Mouse (Mus musculus): ENCODE data around the gene Gm11938.
"Not testable (repeated sequence)": the region's sequence is repeated elsewhere in the genome, so short reads cannot be mapped to it uniquely, and the experiment has no call there.

The Gm11938 gene

DNA sequence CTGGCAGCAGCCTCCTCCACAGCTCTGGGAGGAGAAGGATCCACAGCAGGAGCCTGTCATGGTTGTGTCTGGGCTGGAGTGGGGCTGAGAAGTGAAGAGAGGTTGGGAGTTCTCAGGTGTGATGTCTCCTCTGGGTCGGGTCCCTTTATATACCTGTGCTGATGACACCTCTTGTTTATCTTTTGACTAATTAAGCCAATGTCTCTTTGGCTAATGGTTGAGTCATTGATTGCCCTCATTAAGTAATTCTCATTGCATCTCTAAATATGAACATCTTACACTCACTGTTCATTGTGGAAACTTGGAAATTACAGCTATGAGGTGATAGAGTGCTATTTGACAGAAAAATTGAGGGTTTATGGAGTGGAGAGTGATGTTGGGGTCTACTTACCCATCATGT lies at the start of gene Gm11938:
Gm11938 (minus strand) TSS at position 101 of the 400 bp plus-strand sequence.
- not testable (repeated sequence) for DNase-seq (ENCODE audit: low spot score)

DNA sequence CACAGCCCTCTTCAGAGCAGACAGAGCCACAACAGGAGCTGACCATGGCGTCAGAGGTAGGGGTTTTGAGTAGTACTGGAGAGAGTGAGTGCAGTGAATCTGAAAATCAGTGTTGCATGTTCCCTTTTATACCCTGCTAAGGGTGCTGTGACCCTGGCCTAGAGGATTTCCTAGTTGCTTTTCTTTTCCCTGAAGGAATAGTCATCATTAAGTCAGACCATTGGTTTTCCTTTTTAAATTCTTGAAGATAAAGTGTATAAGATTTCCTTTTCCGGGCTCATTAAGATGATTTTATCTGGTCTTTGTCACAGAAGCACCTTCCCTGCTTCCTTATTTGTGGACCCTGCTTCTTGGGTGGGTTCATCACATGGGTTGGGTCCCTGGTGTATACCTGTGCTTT lies 47.0 kb upstream of the Gm11938 start, which contains the start of gene Gm11555:
Gm11555 (minus strand) TSS at position 101 of the 400 bp plus-strand sequence.
- no peak for DNase-seq (ENCODE audit: low spot score)

DNA sequence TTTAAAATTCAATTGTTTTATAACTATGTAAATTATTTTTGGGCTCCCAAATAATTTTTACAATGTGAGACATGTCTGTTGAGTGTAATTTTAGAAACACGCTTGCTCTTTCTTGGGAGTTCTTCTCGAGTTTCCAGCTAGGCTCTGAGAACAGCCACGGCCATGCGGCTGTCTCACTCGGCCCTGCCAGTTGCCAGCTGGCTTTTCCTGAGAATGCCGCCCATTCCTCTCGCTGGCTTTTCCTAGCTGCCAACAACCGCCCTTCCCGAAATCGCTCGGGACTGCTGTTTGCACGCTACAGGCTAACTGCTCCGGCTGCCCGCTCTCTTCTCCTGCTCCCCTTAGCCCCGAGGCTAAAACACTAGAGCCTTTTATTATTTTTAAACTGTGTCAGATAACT lies 43.3 kb upstream of the Gm11938 start:
- DNase-seq (ENCODE audit: low spot score) = no peak

DNA sequence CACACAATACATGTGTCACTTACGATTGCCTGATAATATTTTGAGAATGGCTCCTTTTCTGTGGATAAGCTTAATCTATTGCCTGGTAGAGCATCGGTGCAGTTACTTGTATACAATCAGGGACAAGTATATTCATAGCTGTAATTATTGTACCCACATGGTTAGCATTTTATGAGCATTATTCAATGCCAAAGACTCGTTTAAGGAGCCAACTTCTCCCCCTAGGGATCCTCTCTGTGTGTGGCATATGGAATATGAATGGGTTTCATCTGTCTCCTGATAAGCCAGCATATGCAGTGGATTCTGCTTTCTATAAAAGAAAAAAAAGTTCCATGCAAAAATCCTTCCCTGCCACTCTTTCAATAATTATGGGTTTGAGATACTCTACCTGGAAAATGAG lies 41.2 kb upstream of the Gm11938 start:
- no peak for DNase-seq (ENCODE audit: low spot score)

DNA sequence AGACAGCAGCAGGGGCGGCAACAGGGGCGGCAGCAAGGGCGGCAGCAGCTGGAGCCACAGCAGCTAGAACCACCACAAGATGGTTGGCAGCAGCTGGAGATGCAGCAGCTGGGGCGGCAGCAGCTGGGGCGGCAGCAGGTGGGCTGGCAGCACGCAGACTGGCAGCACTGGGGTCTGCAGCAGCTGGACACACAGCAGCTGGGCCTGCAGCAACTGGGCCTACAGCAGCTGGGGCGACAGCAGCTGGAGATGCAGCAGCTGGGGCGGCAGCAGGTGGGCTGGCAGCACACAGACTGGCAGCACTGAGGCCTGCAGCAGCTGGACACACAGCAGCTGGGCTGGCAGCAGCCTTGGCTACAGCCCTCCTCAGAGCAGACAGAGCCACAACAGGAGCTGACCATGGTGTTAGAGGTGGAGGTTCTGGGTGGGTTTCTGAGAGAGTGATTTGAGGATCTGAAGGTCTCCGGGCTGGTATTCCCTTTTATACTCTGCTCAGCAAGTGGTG lies 40.6 kb upstream of the Gm11938 start, which contains the start of gene Krtap4-7:
Krtap4-7 (minus strand) TSS at position 455 of the 505 bp plus-strand sequence.
- DNase-seq (ENCODE audit: low spot score) = not testable (repeated sequence)

DNA sequence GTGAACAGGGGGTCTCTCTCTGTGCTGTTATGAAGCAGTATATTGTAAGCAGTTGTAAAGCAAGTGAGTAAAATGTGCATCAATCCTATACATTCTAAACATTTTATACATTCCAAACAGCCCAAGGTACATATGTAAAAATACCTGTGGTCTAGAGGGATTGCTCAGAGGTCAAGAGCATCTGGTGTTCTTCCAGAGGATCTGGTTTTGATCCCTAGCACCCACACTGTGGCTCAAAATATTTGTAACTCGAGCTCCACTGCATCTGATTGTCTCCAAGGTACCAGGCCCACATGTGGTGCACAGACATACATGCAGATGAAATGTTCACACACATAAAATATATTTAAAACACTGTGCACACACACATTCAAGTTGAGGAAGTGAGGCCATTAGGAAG lies 37.8 kb upstream of the Gm11938 start:
- DNase-seq (ENCODE audit: low spot score) = no peak

DNA sequence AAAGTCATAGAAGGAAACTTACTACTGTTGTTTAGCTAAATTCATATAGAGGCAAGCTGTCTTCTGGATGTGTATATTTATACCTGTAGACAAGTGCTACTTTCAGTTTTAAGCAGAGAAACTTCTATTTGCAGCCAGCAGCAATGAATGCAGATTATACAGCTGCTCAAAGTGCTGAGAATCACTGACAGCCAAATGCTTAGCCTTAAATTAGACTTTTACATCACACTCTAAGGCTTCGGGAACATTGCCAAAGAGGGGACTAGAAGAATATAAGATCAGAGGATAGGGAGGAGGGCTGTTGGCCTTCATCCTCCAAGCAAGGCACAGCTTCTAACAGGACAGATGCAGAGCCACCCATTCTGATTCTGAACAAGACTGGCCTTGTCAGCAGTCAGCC lies 34.0 kb upstream of the Gm11938 start:
- no peak for DNase-seq (ENCODE audit: low spot score)

DNA sequence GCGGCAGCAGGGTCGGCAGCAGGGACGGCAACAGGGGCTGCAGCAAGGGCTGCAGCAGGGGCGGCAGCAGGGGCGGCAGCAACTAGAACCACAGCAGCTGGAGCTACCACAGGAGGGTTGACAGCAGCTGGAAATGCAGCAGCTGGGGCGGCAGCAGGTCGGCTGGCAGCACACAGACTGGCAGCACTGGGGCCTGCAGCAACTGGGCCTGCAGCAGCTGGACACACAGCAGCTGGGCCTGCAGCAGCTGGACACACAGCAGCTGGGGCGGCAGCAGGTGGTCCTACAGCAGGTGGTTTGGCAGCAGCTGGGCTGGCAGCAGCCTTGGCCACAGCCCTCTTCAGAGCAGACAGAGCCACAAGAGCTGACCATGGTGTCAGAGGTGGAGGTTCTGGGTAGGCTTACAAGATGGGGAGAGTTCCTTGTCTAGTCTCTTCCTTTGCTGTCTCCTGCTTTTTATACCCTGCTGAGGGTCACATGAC lies 31.6 kb upstream of the Gm11938 start, which contains the start of gene Krtap4-2:
Krtap4-2 (minus strand) TSS at position 432 of the 482 bp plus-strand sequence.
- DNase-seq (ENCODE audit: low spot score) = no peak

DNA sequence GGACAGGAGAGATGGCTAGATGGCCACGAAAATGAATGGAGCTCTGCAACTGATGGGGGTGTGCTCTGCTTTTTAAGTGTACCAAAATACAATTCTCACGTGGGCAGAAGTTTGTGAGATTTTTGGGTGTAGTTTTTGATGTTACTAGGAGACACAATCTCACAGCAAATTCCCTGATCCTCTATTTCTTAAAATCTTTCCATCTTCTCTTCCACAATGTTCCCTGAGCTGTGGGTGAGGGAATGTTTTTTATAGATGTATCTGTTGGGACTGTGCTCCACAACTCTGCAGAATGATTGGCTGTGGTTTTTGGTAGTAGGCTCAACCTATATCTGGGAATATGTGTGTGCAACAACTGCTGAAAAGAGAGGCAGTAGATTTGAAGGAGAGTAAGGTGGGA lies 30.2 kb upstream of the Gm11938 start:
- DNase-seq (ENCODE audit: low spot score) = no peak

DNA sequence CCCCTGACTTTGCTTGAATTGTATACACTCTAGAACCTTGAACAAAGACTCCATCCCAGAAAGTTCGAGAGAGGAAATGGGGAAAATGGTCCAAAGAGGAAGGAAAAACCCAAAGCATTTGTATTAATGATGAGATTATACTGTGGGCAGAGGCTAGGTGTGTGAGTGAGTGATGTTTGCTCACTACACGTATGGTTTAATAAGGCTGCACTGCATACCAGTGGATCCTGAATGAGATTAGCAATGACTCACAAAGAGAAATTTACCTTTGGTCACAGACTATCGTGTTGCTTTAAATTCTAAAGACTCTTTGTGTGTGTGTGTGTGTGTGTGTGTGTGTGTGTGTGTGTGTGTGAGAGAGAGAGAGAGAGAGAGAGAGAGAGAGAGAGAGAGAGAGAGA lies 27.8 kb upstream of the Gm11938 start:
- DNase-seq (ENCODE audit: low spot score) = no peak

DNA sequence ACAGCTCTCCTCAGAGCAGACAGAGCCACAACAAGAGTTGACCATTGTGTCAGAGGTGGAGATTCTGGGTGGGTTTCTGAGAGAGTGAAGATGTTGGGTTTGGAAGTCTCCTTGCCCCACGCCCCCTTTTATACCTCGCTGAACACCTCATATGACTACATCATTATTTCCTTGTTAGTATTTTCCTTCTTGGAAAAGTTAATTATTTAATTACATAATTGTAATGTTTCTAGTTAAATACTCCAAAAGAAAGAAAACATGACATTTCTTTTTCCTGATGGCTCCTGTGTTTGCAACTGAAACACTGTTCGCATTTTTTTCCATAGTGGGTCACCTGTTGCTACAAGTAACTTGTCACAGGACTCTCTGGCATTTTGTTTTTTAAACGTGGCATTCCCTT lies 25.0 kb upstream of the Gm11938 start, which contains the start of gene Krtap4-1:
Krtap4-1 (minus strand) TSS at position 101 of the 400 bp plus-strand sequence.
- DNase-seq (ENCODE audit: low spot score) = no peak

DNA sequence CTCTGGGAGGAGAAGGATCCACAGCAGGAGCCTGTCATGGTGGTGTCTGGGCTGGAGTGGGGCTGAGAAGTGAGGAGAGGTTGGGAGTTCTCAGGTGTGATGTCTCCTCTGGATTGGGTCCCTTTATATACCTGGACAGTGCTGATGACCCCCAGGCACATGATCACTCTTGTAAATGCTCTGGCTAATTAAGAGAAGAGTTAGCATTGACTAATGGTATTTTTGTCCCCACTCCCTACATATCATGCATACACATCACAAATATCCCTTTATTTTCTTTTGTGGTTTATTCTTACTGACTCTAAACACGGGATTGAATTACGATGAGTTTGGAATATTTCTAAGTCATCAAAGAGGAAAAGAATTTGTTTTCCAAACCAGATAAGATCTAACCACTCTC lies 17.2 kb upstream of the Gm11938 start, which contains the start of gene Gm11562:
Gm11562 (minus strand) TSS at position 101 of the 400 bp plus-strand sequence.
- DNase-seq (ENCODE audit: low spot score) = no peak

DNA sequence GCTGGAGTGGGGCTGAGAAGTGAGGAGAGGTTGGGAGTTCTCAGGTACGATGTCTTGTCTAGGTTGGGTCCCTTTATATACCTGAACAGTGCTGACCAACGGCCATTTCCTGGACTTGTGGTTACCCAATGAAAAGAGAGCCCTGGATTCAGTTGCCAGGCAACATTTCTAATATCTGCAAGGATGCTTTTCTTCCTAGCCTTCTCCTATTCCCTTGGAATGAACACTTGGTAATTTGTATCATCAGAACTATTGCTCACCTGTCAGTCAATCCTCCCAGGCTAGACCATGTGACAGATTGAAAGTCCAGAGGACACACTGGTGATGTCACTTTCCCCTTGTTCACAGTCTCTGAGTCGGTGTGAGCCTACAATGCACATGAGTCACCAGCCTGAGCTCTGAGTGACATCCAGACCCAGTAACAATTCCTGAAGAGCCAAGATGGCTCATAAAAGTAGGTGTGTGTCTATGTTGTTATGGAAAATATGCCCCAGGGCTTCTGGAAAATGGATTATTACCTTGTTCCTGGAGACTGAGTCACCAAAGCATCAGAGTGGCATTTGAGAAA lies 11.8 kb upstream of the Gm11938 start, which contains the start of gene Krtap2-4:
Krtap2-4 (minus strand) TSS at position 51 of the 568 bp plus-strand sequence.
- no peak for DNase-seq (ENCODE audit: low spot score)

DNA sequence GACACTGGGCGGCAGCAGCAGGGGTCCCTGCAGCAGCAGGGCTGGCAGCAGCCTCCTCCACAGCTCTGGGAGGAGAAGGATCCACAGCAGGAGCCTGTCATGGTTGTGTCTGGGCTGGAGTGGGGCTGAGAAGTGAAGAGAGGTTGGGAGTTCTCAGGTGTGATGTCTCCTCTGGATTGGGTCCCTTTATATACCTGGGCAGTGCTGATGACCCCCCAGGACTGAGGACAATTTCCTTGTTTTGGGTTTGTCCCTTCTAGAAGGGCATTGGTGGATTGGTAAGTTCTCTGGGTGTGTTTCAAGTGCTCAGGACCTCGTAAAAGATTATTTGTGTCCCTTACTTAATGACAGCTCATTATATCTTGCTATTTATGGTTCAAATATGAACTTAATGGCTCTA lies 7.0 kb upstream of the Gm11938 start, which contains the start of gene Gm11937:
Gm11937 (minus strand) TSS at position 101 of the 400 bp plus-strand sequence.
- DNase-seq (ENCODE audit: low spot score) = not testable (repeated sequence)

DNA sequence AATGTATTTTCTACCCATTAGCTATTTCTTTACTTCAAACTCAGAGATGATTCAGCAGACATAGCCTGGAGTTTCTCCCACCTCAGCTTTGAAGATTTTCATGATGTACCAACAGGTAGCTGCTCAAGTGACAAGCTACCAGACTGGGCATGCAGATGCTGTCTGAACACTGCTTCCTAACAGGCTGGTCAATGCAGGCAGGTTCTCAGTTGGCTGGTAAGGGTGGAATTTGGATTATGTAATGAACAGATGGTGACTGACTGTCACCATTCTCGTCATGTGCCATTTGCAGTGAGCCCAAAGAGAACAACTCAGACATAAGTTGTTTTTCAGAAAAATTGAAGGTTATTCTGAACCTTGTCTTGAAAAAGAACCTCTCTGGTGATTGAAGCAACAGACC lies 6.0 kb upstream of the Gm11938 start:
- no peak for DNase-seq (ENCODE audit: low spot score)

DNA sequence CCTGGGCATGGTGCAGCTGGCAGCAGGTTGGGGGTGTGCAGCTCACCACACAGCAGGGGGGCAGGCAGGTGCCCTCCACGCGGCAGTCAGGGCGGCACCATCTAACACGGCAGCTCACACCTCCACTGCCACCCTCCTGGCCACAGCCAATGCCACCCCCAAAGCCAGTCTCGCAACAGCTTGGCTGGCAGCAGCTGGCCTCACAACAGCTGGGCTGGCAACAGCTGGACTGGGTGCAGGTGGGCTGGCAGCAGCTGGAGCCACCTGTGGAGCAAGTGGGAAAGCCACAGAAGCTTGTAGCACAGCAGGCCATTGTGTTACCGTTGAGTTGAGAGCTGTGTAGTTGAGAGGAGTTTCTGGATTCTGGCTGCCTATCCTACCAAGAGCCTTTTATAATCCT lies 5.4 kb downstream of the Gm11938 start, which contains the start of gene Krtap9-3:
Krtap9-3 (minus strand) TSS at position 364 of the 400 bp plus-strand sequence.
- DNase-seq (ENCODE audit: low spot score) = not testable (repeated sequence)

DNA sequence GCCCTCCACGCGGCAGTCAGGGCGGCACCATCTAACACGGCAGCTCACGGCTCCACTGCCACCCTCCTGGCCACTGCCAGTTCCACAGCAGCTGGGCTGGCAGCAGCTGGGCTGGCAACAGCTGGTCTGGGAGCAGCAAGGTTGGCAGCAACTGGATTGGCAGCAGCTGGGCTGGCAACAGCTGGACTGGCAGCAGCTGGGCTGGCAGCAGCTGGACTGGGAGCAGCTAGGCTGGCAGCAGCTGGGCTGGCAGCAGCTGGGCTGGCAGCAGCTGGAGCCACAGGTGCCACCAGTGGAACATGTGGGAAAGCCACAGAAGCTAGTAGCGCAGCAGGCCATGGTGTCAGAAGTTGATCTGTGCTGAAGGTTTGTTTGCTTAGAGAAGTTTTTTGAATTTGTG lies 12.1 kb downstream of the Gm11938 start, which contains the start of gene Krtap1-3:
Krtap1-3 (minus strand) TSS at position 359 of the 400 bp plus-strand sequence.
- no peak for DNase-seq (ENCODE audit: low spot score)

DNA sequence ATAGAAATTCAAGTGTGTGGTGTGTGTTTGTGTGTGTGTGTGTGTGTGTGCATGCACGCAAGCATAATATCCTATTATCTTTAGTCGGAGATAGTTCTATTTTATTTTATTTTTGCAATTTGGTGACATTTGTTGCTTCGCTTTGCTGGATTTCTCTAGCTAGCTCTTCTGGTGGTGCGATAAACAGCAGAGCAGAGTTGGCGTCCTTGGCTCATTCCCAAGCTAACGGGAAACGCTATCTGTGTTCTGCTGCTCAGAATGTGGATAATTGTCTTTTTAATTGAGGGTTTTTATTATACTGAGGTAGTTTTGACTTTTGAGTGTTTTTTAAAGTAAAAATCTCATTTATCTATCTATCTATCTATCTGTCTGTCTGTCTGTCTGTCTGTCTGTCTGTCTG lies 18.0 kb downstream of the Gm11938 start:
- DNase-seq (ENCODE audit: low spot score) = no peak

DNA sequence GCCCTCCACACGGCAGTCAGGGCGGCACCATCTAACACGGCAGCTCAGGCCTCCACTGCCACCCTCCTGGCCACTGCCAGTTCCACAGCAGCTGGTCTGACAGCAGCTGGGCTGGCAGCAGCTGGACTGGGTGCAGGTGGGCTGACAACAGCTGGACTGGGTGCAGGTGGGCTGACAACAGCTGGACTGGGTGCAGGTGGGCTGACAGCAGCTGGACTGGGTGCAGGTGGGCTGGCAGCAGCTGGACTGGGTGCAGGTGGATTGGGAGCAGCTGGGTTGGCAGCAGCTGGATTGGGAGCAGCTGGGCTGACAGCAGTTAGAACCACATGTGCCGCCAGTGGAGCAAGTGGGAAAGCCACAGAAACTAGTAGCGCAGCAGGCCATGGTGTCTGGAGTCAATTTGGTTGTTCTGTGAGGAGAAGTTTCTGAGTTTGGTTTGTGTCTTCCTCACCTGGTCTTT lies 19.8 kb downstream of the Gm11938 start, which contains the start of gene Krtap1-4:
Krtap1-4 (minus strand) TSS at position 410 of the 460 bp plus-strand sequence.
- no peak for DNase-seq (ENCODE audit: low spot score)

DNA sequence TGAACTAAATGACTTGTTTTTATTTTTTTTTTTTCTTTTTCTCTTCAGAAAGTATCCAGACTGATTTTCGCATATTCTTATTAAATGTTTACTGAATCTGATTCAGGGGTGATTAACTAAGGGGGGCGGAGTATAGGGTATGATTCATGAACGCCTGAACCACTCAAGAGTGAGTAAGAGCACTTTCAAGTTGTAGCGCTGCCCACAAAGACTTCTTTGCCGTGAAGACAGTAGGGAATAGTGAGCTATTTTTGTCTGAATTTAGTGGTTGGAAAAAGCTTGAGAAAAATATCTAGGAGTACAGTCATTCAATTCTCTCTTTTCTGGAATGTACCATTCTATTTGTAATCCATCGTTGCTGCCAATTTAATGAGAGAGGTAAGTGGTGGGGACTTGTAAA lies 21.5 kb downstream of the Gm11938 start:
- DNase-seq (ENCODE audit: low spot score) = no peak

DNA sequence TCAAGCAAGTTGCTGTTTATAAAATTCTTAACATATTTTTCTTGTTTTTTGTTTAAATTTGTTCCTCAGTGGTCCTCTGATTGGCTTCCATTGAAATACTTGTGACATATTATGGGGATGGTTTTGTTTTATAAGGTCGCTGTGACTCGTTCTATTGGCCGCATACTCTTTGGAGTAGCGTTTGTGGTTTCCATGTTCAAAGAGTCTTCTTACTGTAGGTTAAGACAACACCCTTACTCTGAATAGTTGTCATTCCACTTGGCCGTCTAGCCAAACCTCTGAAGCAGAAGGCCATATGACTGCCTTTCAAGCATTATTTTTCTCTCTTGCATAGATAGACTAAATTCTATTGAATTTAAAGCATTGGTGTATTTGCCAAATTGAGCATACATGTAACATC lies 22.1 kb downstream of the Gm11938 start:
- DNase-seq (ENCODE audit: low spot score) = no peak

DNA sequence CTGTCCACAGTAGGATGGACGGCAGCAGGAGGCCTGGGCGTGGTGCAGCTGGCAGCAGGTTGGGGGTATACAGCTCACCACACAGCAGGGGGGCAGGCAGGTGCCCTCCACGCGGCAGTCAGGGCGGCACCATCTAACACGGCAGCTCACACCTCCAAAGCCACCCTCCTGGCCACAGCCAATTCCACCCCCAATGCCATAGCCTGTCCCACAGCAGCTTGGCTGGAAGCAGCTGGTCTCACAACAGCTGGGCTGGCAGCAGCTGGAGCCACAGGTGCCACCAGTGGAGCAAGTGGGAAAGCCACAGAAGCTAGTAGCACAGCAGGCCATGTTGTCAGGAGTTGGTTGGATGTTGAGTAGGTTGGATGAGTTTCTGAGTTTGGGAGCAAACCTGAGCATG lies 22.5 kb downstream of the Gm11938 start, which contains the start of gene Krtap1-5:
Krtap1-5 (minus strand) TSS at position 381 of the 400 bp plus-strand sequence.
- no peak for DNase-seq (ENCODE audit: low spot score)

DNA sequence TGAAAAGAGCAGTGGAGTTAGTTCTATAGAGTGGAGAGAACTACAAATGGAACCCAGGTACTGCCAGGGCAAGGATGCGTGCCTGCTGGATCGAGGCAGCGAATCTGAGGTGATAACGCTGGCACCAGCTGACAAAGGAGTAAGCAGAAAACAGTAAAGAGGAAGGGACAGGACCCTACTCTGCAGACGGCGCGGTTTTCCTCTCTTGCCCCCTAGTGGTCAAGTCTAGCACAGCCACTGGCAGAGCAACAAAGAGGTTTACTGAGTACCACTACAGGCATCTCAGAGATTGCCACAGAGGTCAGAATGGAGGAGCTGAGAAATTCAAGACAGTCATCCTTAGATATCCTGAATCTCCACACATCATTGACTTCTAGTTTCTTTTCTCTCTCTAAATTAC lies 29.0 kb downstream of the Gm11938 start:
- DNase-seq (ENCODE audit: low spot score) = peak; percentile 72
